Mouse (Mus musculus) lung, embryonic 16.5 days (tissue): ENCODE data around the gene Arpp19. TPM values are rescaled to one million over a fixed set of nuclear protein-coding genes. Genes with fewer than 3 reads are reported as not detected.

ENCODE experiments used
- ATAC-seq: fragments of 200-750 bp; cut with Nextera tagmentation; 2 replicates; pipeline ENCODE4 v1.8.0; 2017; ENCODE audit warnings: low read depth, mild to moderate bottlenecking, moderate library complexity
- H3K27ac ChIP-seq: fragments of 300-500 bp; sonication (generic); 2 replicates; pipeline ENCODE4 v1.5.1; 2014; ENCODE audit warnings: mild to moderate bottlenecking, control low read depth, low read length
- H3K27me3 ChIP-seq: fragments of 300-500 bp; sonication (generic); 2 replicates; pipeline ENCODE4 v1.6.1; 2014; ENCODE audit warnings: low read depth, low read length, mixed read lengths; ENCODE audit not compliant: control insufficient read depth, insufficient read depth
- H3K36me3 ChIP-seq: fragments of 300-500 bp; sonication (generic); 2 replicates; pipeline ENCODE4 v1.6.1; 2014; ENCODE audit warnings: low read length; ENCODE audit not compliant: control insufficient read depth, insufficient read depth
- H3K4me1 ChIP-seq: fragments of 300-500 bp; sonication (generic); replicated peaks from 2 replicates; pipeline ENCODE4 v1.6.1; 2014; ENCODE audit warnings: low read length, mixed read lengths; ENCODE audit not compliant: control insufficient read depth, insufficient read depth
- H3K4me2 ChIP-seq: fragments of 300-500 bp; sonication (generic); 2 replicates; pipeline ENCODE4 v1.6.1; 2014; ENCODE audit warnings: low read depth, low read length, control low read depth
- H3K4me3 ChIP-seq: fragments of 300-500 bp; sonication (generic); 2 replicates; pipeline ENCODE4 v1.5.1; 2014; ENCODE audit warnings: mild to moderate bottlenecking, low read length, control low read depth
- H3K9ac ChIP-seq: fragments of 300-500 bp; sonication (generic); 2 replicates; pipeline ENCODE4 v1.6.1; 2014; ENCODE audit warnings: low read length, control low read depth
- H3K9me3 ChIP-seq: fragments of 300-500 bp; sonication (generic); 2 replicates; pipeline ENCODE4 v1.6.1; 2016; ENCODE audit warnings: low read length; ENCODE audit not compliant: control insufficient read depth
- WGBS: fragments of 180-500 bp; shearing (Covaris S2); extraction: QIAGEN DNeasy Blood & Tissue Kit; methylation state at CpG from one replicate; pipeline ENCODE4 v1.1.7; 2014; 5-methylcytosine and 5-hydroxymethylcytosine counted together
- polyA plus RNA-seq: library from polyadenylated mRNA; unstranded; fragments of >200 nt; fragmentation: Nextera tagmentation; extraction: Ambion mirVana; gene quantifications from 2 replicates; pipeline ENCODE4 v1.2.1, GENCODE M21; 2015

The Arpp19 gene
- polyA plus RNA-seq, 1 experiment from 2014 or later, result 306 TPM

GRCm38 (mm10) chr9:75032408-75032807, 5.0 kb upstream of the Arpp19 start:
- no peak overlapping the region for H3K27ac ChIP-seq
- 84% methylated on average over 1 of the region's 1 CpGs for WGBS

GRCm38 (mm10) chr9:75033141-75033540, 4.3 kb upstream of the Arpp19 start:
- no peaks in the 10 kb centered on the region for H3K27me3 ChIP-seq
- WGBS, result 50% methylated on average over 7 of the region's 7 CpGs

More at GRCm38 (mm10) chr9:75032408-75032807, 5.0 kb upstream of the Arpp19 start:
- Histone ChIP-seq H3K36me3 (no peaks in the 10 kb centered on the region), H3K4me2 (no peak overlapping the region), H3K9ac (no peak overlapping the region), H3K4me3 (no peak overlapping the region), H3K4me1 (no peaks in the 10 kb centered on the region; the same call in 1 of the 2 replicates), H3K9me3 (no peaks in the 10 kb centered on the region), H3K27me3 (no peaks in the 10 kb centered on the region)
- no peak for ATAC-seq

GRCm38 (mm10) chr9:75034691-75035090, 2.7 kb upstream of the Arpp19 start:
- Histone ChIP-seq H3K4me1 (peaks cover 11% of the 10 kb centered on the region; the same call in 1 of the 2 replicates), H3K4me2 (no peak overlapping the region), H3K9ac (no peak overlapping the region), H3K9me3 (no peaks in the 10 kb centered on the region), H3K27ac (no peak overlapping the region), H3K27me3 (no peaks in the 10 kb centered on the region), H3K36me3 (no peaks in the 10 kb centered on the region), H3K4me3 (no peak overlapping the region)
- ATAC-seq, result no peak
- 31% methylated on average over 1 of the region's 1 CpGs for WGBS

More at GRCm38 (mm10) chr9:75033141-75033540, 4.3 kb upstream of the Arpp19 start:
- Histone ChIP-seq H3K9me3 (no peaks in the 10 kb centered on the region), H3K27ac (no peak overlapping the region), H3K4me1 (no peaks in the 10 kb centered on the region; the same call in 1 of the 2 replicates), H3K9ac (no peak overlapping the region), H3K36me3 (no peaks in the 10 kb centered on the region), H3K4me3 (no peak overlapping the region), H3K4me2 (no peak overlapping the region)
- ATAC-seq, result no peak

GRCm38 (mm10) chr9:75035944-75036343, 1.5 kb upstream of the Arpp19 start:
- Histone ChIP-seq H3K27me3 (no peaks in the 10 kb centered on the region), H3K4me3 (no peak overlapping the region), H3K4me1 (peaks cover 12% of the 10 kb centered on the region; the same call in 1 of the 2 replicates), H3K4me2 (no peak overlapping the region), H3K27ac (no peak overlapping the region), H3K36me3 (no peaks in the 10 kb centered on the region), H3K9ac (no peak overlapping the region), H3K9me3 (no peaks in the 10 kb centered on the region)
- 52% methylated on average over 4 of the region's 4 CpGs for WGBS
- no peak for ATAC-seq

- H3K9ac ChIP-seq, result peak overlapping the region; percentile 96
- H3K4me3 ChIP-seq, result peak overlapping the region; percentile 99
- no peak for ATAC-seq
Observed at GRCm38 (mm10) chr9:75038357-75038688, 909 bp downstream of the Arpp19 start.

GRCm38 (mm10) chr9:75040566-75040965, 3.2 kb downstream of the Arpp19 start:
- peaks cover 3% of the 10 kb centered on the region; the same call in 1 of the 2 replicates for H3K36me3 ChIP-seq
- ATAC-seq, result no peak
- WGBS, result 82% methylated on average over 2 of the region's 2 CpGs
- no peak overlapping the region for H3K9ac ChIP-seq
- H3K4me3 ChIP-seq, result no peak overlapping the region
- peaks cover 12% of the 10 kb centered on the region; the same call in 1 of the 2 replicates for H3K4me1 ChIP-seq
- H3K27ac ChIP-seq, result no peak overlapping the region
- H3K4me2 ChIP-seq, result no peak overlapping the region
- H3K27me3 ChIP-seq, result no peaks in the 10 kb centered on the region
- H3K9me3 ChIP-seq, result no peaks in the 10 kb centered on the region

More at GRCm38 (mm10) chr9:75038357-75038688, 909 bp downstream of the Arpp19 start:
- Histone ChIP-seq H3K27me3 (no peaks in the 10 kb centered on the region), H3K4me1 (peaks cover 12% of the 10 kb centered on the region; the same call in 1 of the 2 replicates), H3K36me3 (no peaks in the 10 kb centered on the region; the same call in 1 of the 2 replicates), H3K4me2 (peak overlapping the region; percentile 68), H3K27ac (no peak overlapping the region), H3K9me3 (no peaks in the 10 kb centered on the region)
- 1% methylated on average over 10 of the region's 10 CpGs for WGBS

- no peak overlapping the region for H3K9ac ChIP-seq
- H3K4me2 ChIP-seq, result no peak overlapping the region
- WGBS, result 72% methylated on average over 2 of the region's 2 CpGs
- no peaks in the 10 kb centered on the region for H3K9me3 ChIP-seq
- no peak overlapping the region for H3K4me3 ChIP-seq
- no peaks in the 10 kb centered on the region for H3K27me3 ChIP-seq
- no peak overlapping the region for H3K27ac ChIP-seq
- no peak for ATAC-seq
- H3K36me3 ChIP-seq, result peaks cover 6% of the 10 kb centered on the region; the same call in 1 of the 2 replicates
- peaks cover 12% of the 10 kb centered on the region; the same call in 1 of the 2 replicates for H3K4me1 ChIP-seq
Observed at GRCm38 (mm10) chr9:75041840-75042525, 4.6 kb downstream of the Arpp19 start.

GRCm38 (mm10) chr9:75043191-75043590, 5.8 kb downstream of the Arpp19 start:
- Histone ChIP-seq H3K4me3 (no peak overlapping the region), H3K27ac (no peak overlapping the region), H3K9ac (no peak overlapping the region), H3K4me2 (no peak overlapping the region), H3K36me3 (peaks cover 6% of the 10 kb centered on the region; the same call in 1 of the 2 replicates), H3K27me3 (no peaks in the 10 kb centered on the region), H3K4me1 (peaks cover 12% of the 10 kb centered on the region; the same call in 1 of the 2 replicates), H3K9me3 (no peaks in the 10 kb centered on the region)
- ATAC-seq, result no peak
- 97% methylated on average over 2 of the region's 2 CpGs for WGBS

GRCm38 (mm10) chr9:75047079-75047478, 9.7 kb downstream of the Arpp19 start:
- peaks cover 6% of the 10 kb centered on the region; the same call in 1 of the 2 replicates for H3K36me3 ChIP-seq
- H3K9ac ChIP-seq, result no peak overlapping the region
- no peaks in the 10 kb centered on the region for H3K9me3 ChIP-seq
- peaks cover 9% of the 10 kb centered on the region; the same call in 1 of the 2 replicates for H3K4me1 ChIP-seq
- no peaks in the 10 kb centered on the region for H3K27me3 ChIP-seq
- ATAC-seq, result no peak
- no peak overlapping the region for H3K4me2 ChIP-seq
- no peak overlapping the region for H3K4me3 ChIP-seq
- H3K27ac ChIP-seq, result no peak overlapping the region
